Mouse (Mus musculus) ES-E14 (cell line): ENCODE measurements around the gene Smagp.

ENCODE experiments used
- HCFC1 ChIP-seq: IDR thresholded peaks from 2 replicates; pipeline ENCODE4 v1.6.1; 2012; ENCODE audit warnings: low read length, inconsistent platforms, borderline replicate concordance; ENCODE audit not compliant: insufficient read depth
- MAFK ChIP-seq: IDR thresholded peaks from 2 replicates; pipeline ENCODE4 v1.6.1; 2014; ENCODE audit warnings: mild to moderate bottlenecking, low read depth, low read length, inconsistent platforms; ENCODE audit not compliant: insufficient read depth
- ZC3H11A ChIP-seq: IDR thresholded peaks from 2 replicates; pipeline ENCODE4 v1.6.1; 2012; ENCODE audit warnings: low read depth, mild to moderate bottlenecking, inconsistent platforms, low read length, borderline replicate concordance
- ZNF384 ChIP-seq: IDR thresholded peaks from 2 replicates; pipeline ENCODE4 v1.6.1; 2012; ENCODE audit warnings: low read depth, low read length, inconsistent platforms

GRCm38 (mm10) chr15:100627774-100628370, 8.9 kb downstream of the Smagp start:
- no peak for TF ChIP-seq HCFC1
- TF ChIP-seq ZNF384, result no peak; the same call in 1 of the 2 replicates
- TF ChIP-seq ZC3H11A, result no peak
- TF ChIP-seq MAFK, result no peak
